Mouse (Mus musculus) heart, embryonic 16.5 days (tissue): ENCODE results near the gene Ano4. TPM values are rescaled to one million over a fixed set of nuclear protein-coding genes. Genes with fewer than 3 reads are reported as not detected.
"Not testable (repeated sequence)": the region's sequence is repeated elsewhere in the genome, so short reads cannot be mapped to it uniquely, and the experiment has no call there.

Experiments
- ATAC-seq: fragments of 200-750 bp; cut with Nextera tagmentation; replicated peaks from 2 replicates; pipeline ENCODE4 v1.8.0; 2017; ENCODE audit warnings: moderate number of reproducible peaks; ENCODE audit not compliant: insufficient read depth, low FRiP score; ENCODE audit errors: extremely low read depth
- H3K27ac ChIP-seq: fragments of 300-500 bp; sonication (generic); 2 replicates; pipeline ENCODE4 v1.5.1; 2014; ENCODE audit warnings: mild to moderate bottlenecking, low read length, control low read depth, moderate library complexity
- H3K27me3 ChIP-seq: fragments of 300-500 bp; sonication (generic); 2 replicates; pipeline ENCODE4 v1.6.1; 2014; ENCODE audit warnings: low read length, mixed read lengths; ENCODE audit not compliant: control insufficient read depth, insufficient read depth
- H3K36me3 ChIP-seq: fragments of 300-500 bp; sonication (generic); 2 replicates; pipeline ENCODE4 v1.6.1; 2014; ENCODE audit not compliant: control insufficient read depth, insufficient read depth
- H3K4me1 ChIP-seq: fragments of 300-500 bp; sonication (generic); 2 replicates; pipeline ENCODE4 v1.6.1; 2014; ENCODE audit warnings: low read length, mixed read lengths; ENCODE audit not compliant: control insufficient read depth, insufficient read depth
- H3K4me2 ChIP-seq: fragments of 300-500 bp; sonication (generic); 2 replicates; pipeline ENCODE4 v1.6.1; 2014; ENCODE audit warnings: low read depth, mild to moderate bottlenecking, control low read depth, low read length
- H3K4me3 ChIP-seq: fragments of 300-500 bp; sonication (generic); 2 replicates; pipeline ENCODE4 v1.5.1; 2014; ENCODE audit warnings: mild to moderate bottlenecking, control low read depth, low read length
- H3K9ac ChIP-seq: fragments of 300-500 bp; sonication (generic); 2 replicates; pipeline ENCODE4 v1.6.1; 2014; ENCODE audit warnings: low read length, control low read depth
- H3K9me3 ChIP-seq: fragments of 300-500 bp; sonication (generic); replicated peaks from 2 replicates; pipeline ENCODE4 v1.6.1; 2016; ENCODE audit warnings: low read length; ENCODE audit not compliant: control insufficient read depth
- WGBS: fragments of 180-500 bp; shearing (Covaris S2); extraction: QIAGEN DNeasy Blood & Tissue Kit; methylation state at CpG from one replicate; pipeline ENCODE4 v1.1.7; 2014; 5-methylcytosine and 5-hydroxymethylcytosine counted together
- polyA plus RNA-seq: library from polyadenylated mRNA; unstranded; fragments of >200 nt; fragmentation: Nextera tagmentation; extraction: Ambion mirVana; gene quantifications from 2 replicates; pipeline ENCODE4 v1.2.1, GENCODE M21; 2015

Gene Ano4
- polyA plus RNA-seq, 1 experiment from 2014 or later = 3.5 TPM

- Histone ChIP-seq H3K36me3 (no peaks in the 10 kb centered on the region), H3K4me3 (no peak overlapping the region), H3K4me1 (0 out of 2 replicates have a peak, but pooled peaks cover 3% of the 10 kb centered on the region), H3K27me3 (no peaks in the 10 kb centered on the region), H3K9me3 (no peaks in the 10 kb centered on the region), H3K9ac (no peak overlapping the region), H3K4me2 (no peak overlapping the region), H3K27ac (no peak overlapping the region)
- ATAC-seq = no peak; the same call in 1 of the 2 replicates
- 37% methylated on average over 9 of the region's 9 CpGs for WGBS
Measured at GRCm38 (mm10) chr10:89092350-89093040, 252.1 kb downstream of the Ano4 start.

- no peaks in the 10 kb centered on the region for H3K4me1 ChIP-seq
Measured at GRCm38 (mm10) chr10:89077447-89077846, 267.1 kb downstream of the Ano4 start.

GRCm38 (mm10) chr10:89055891-89056290 is 288.7 kb downstream of the Ano4 start:
- 81% methylated on average over 3 of the region's 3 CpGs for WGBS
- Histone ChIP-seq H3K4me2 (no peak overlapping the region), H3K9me3 (peaks cover 4% of the 10 kb centered on the region)

More at GRCm38 (mm10) chr10:89077447-89077846, 267.1 kb downstream of the Ano4 start:
- Histone ChIP-seq H3K4me2 (no peak overlapping the region), H3K4me3 (no peak overlapping the region), H3K9me3 (no peaks in the 10 kb centered on the region), H3K27me3 (no peaks in the 10 kb centered on the region), H3K36me3 (no peaks in the 10 kb centered on the region), H3K9ac (no peak overlapping the region), H3K27ac (no peak overlapping the region)
- WGBS = 81% methylated on average over 5 of the region's 5 CpGs
- ATAC-seq = no peak

GRCm38 (mm10) chr10:89044921-89045320 is 299.6 kb downstream of the Ano4 start:
- not testable (repeated sequence) for H3K27ac ChIP-seq, H3K4me1 ChIP-seq, H3K9me3 ChIP-seq, H3K4me2 ChIP-seq, H3K4me3 ChIP-seq, H3K36me3 ChIP-seq, H3K9ac ChIP-seq, ATAC-seq, H3K27me3 ChIP-seq
- 88% methylated on average over 12 of the region's 12 CpGs for WGBS

More at GRCm38 (mm10) chr10:89055891-89056290, 288.7 kb downstream of the Ano4 start:
- ATAC-seq = no peak
- no peak overlapping the region for H3K9ac ChIP-seq
- H3K36me3 ChIP-seq = no peaks in the 10 kb centered on the region
- no peak overlapping the region for H3K27ac ChIP-seq
- H3K27me3 ChIP-seq = no peaks in the 10 kb centered on the region
- no peak overlapping the region for H3K4me3 ChIP-seq
- H3K4me1 ChIP-seq = no peaks in the 10 kb centered on the region

GRCm38 (mm10) chr10:89044166-89044565 is 300.4 kb downstream of the Ano4 start:
- H3K4me2 ChIP-seq = no peak overlapping the region
- no peaks in the 10 kb centered on the region for H3K4me1 ChIP-seq
- no peaks in the 10 kb centered on the region for H3K36me3 ChIP-seq
- no peak for ATAC-seq
- H3K9me3 ChIP-seq = no peaks in the 10 kb centered on the region
- 75% methylated on average over 1 of the region's 1 CpGs for WGBS
- no peaks in the 10 kb centered on the region for H3K27me3 ChIP-seq
- H3K9ac ChIP-seq = no peak overlapping the region
- no peak overlapping the region for H3K27ac ChIP-seq
- no peak overlapping the region for H3K4me3 ChIP-seq

- no peak overlapping the region for H3K4me3 ChIP-seq
- WGBS = 56% methylated on average over 5 of the region's 5 CpGs
- no peaks in the 10 kb centered on the region for H3K4me1 ChIP-seq
- no peak overlapping the region for H3K4me2 ChIP-seq
- no peak overlapping the region for H3K9ac ChIP-seq
- H3K36me3 ChIP-seq = no peaks in the 10 kb centered on the region
- no peak for ATAC-seq
- H3K27me3 ChIP-seq = no peaks in the 10 kb centered on the region
- H3K9me3 ChIP-seq = no peaks in the 10 kb centered on the region
- no peak overlapping the region for H3K27ac ChIP-seq
Measured at GRCm38 (mm10) chr10:89018926-89019325, 325.6 kb downstream of the Ano4 start.

- Histone ChIP-seq H3K4me3 (no peak overlapping the region), H3K27ac (no peak overlapping the region), H3K27me3 (no peaks in the 10 kb centered on the region), H3K9me3 (no peaks in the 10 kb centered on the region), H3K9ac (no peak overlapping the region), H3K36me3 (no peaks in the 10 kb centered on the region), H3K4me1 (no peaks in the 10 kb centered on the region), H3K4me2 (no peak overlapping the region)
- 74% methylated on average over 1 of the region's 1 CpGs for WGBS
- no peak for ATAC-seq
Measured at GRCm38 (mm10) chr10:89008303-89008702, 336.3 kb downstream of the Ano4 start.

- no peak for ATAC-seq
- 81% methylated on average over 3 of the region's 3 CpGs for WGBS
- no peaks in the 10 kb centered on the region for H3K9me3 ChIP-seq
- no peaks in the 10 kb centered on the region for H3K4me1 ChIP-seq
- no peaks in the 10 kb centered on the region for H3K27me3 ChIP-seq
- H3K4me3 ChIP-seq = no peak overlapping the region
- H3K27ac ChIP-seq = no peak overlapping the region
- H3K4me2 ChIP-seq = no peak overlapping the region
- H3K9ac ChIP-seq = no peak overlapping the region
- no peaks in the 10 kb centered on the region for H3K36me3 ChIP-seq
Measured at GRCm38 (mm10) chr10:89004518-89004917, 340.0 kb downstream of the Ano4 start.

GRCm38 (mm10) chr10:88986925-88987324 is 357.6 kb downstream of the Ano4 start:
- Histone ChIP-seq H3K4me3 (no peak overlapping the region), H3K9me3 (no peaks in the 10 kb centered on the region), H3K27ac (no peak overlapping the region), H3K4me2 (no peak overlapping the region), H3K9ac (no peak overlapping the region), H3K4me1 (no peaks in the 10 kb centered on the region), H3K27me3 (no peaks in the 10 kb centered on the region), H3K36me3 (no peaks in the 10 kb centered on the region)
- no peak for ATAC-seq
- WGBS = 61% methylated on average over 6 of the region's 6 CpGs
